8 mouse cellular contexts compared by ENCODE assay signal in the genomic region with DNA sequence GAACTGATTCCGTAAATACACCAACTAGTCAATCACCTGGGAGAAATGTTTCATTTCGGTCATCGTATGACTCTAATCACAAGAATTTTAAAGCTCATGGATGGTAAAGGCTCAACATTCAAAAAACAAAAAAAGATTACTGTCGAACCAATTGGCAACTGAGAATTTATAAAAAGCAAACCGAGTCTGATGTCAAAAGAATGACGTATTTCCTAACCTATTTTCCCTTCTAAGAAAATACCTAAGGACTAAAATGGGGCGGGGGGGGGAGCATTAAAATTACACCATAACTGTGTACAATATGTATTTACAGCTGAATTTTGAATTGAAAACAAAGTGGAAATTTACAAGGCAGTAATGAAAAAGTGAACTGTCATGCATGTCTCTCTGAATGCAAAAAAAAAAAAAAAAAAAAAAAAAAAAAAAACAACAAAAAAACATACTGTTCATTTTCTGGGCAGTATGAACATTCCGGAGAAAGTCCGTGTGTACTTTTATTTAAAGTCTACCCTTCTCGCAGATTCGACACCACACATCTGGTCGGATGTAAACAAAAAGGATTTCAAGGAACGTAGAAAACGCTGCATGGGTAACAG. TPM values are rescaled to one million over a fixed set of nuclear protein-coding genes. Genes with fewer than 3 reads are reported as not detected.
DNase-seq lines count a peak whose midpoint lies in the region; ATAC-seq and TF ChIP-seq lines count a peak whose summit lies in the region.

No protein-coding gene starts in this region.

- peak overlapping the region; percentile 97 for H3K27ac ChIP-seq in lung, postnatal 0 days (ENCODE audit: low read length)
- peak overlapping the region; percentile 93 for H3K27ac ChIP-seq in embryonic facial prominence, embryonic 12.5 days
- peak overlapping the region; percentile 97 for H3K27ac ChIP-seq in intestine, postnatal 0 days (ENCODE audit: low read depth, low read length)
- H3K27ac ChIP-seq in small intestine, adult 2 months (ENCODE audit: insufficient read depth, low read depth, low read length), result peak overlapping the region; percentile 84

- H3K4me3 ChIP-seq in lung, postnatal 0 days (ENCODE audit: low read depth, low read length), result peak overlapping the region; percentile 76
- H3K4me3 ChIP-seq in embryonic facial prominence, embryonic 12.5 days, result peak overlapping the region; percentile 70
- peak overlapping the region; percentile 89 for H3K4me3 ChIP-seq in intestine, postnatal 0 days (ENCODE audit: low read depth, low read length)
- H3K4me3 ChIP-seq in small intestine, adult 2 months (ENCODE audit: low read depth, low read length), result peak overlapping the region; percentile 71

- no peaks in the 10 kb centered on the region for H3K27me3 ChIP-seq in lung, postnatal 0 days (replicated peaks; ENCODE audit: insufficient read depth, low read length)
- H3K27me3 ChIP-seq in embryonic facial prominence, embryonic 12.5 days, result no peaks in the 10 kb centered on the region
- no peaks in the 10 kb centered on the region for H3K27me3 ChIP-seq in intestine, postnatal 0 days (replicated peaks; ENCODE audit: control insufficient read depth, insufficient read depth, low read length)
- no peaks in the 10 kb centered on the region for H3K27me3 ChIP-seq in small intestine, adult 2 months (ENCODE audit: control insufficient read depth, insufficient read depth, low read length)

- peaks cover 16% of the 10 kb centered on the region; the same call in 1 of the 2 replicates for H3K36me3 ChIP-seq in lung, postnatal 0 days (ENCODE audit: insufficient read depth, low read length)
- peaks cover 17% of the 10 kb centered on the region; the same call in 1 of the 2 replicates for H3K36me3 ChIP-seq in embryonic facial prominence, embryonic 12.5 days
- peaks cover 13% of the 10 kb centered on the region; the same call in 1 of the 2 replicates for H3K36me3 ChIP-seq in intestine, postnatal 0 days (ENCODE audit: control insufficient read depth, insufficient read depth)
- peaks cover 12% of the 10 kb centered on the region for H3K36me3 ChIP-seq in small intestine, adult 2 months (ENCODE audit: control insufficient read depth, insufficient read depth, low read length)

- H3K4me2 ChIP-seq in lung, postnatal 0 days (replicated peaks; ENCODE audit: low read depth, low read length), result peak overlapping the region; percentile 51
- H3K4me2 ChIP-seq in embryonic facial prominence, embryonic 12.5 days (replicated peaks), result peak overlapping the region; percentile 48
- peak overlapping the region; percentile 58 for H3K4me2 ChIP-seq in intestine, postnatal 0 days (replicated peaks; ENCODE audit: low read depth)

- TF ChIP-seq CTCF in lung, postnatal 0 days (IDR thresholded peaks at IDR 0.05), result no peak
- TF ChIP-seq CTCF in intestine, postnatal 0 days (IDR thresholded peaks at IDR 0.05; ENCODE audit: low read depth), result no peak
- TF ChIP-seq CTCF in small intestine, adult 2 months (IDR thresholded peaks at IDR 0.05; ENCODE audit: extremely low read depth, insufficient read length, insufficient replicate concordance, low read depth, low read length), result no peak

- peak; percentile 19 for DNase-seq in lung, postnatal 0 days (ENCODE audit: low spot score)
- DNase-seq in lung, postnatal 14 days, result no peak
- DNase-seq in cerebellum, adult 18-20 months, result no peak
- DNase-seq in urinary bladder, postnatal 10 days (ENCODE audit: low spot score), result no peak

- no peak for TF ChIP-seq EP300 in lung, postnatal 0 days (IDR thresholded peaks at IDR 0.05)

- no peak for TF ChIP-seq POLR2A in small intestine, adult 2 months (IDR thresholded peaks at IDR 0.05; ENCODE audit: low read depth, low read length)

- H3K9ac ChIP-seq in lung, postnatal 0 days (replicated peaks; ENCODE audit: low read depth), result peak overlapping the region; percentile 76
- peak overlapping the region; percentile 72 for H3K9ac ChIP-seq in embryonic facial prominence, embryonic 12.5 days
- peak overlapping the region; percentile 82 for H3K9ac ChIP-seq in intestine, postnatal 0 days (ENCODE audit: low read depth, low read length)

- H3K9me3 ChIP-seq in lung, postnatal 0 days (ENCODE audit: low read length), result no peaks in the 10 kb centered on the region
- H3K9me3 ChIP-seq in embryonic facial prominence, embryonic 12.5 days, result no peaks in the 10 kb centered on the region
- no peaks in the 10 kb centered on the region for H3K9me3 ChIP-seq in intestine, postnatal 0 days (ENCODE audit: control insufficient read depth)

- WGBS in lung, postnatal 0 days, result 20% methylated on average over 14 of the region's 14 CpGs
- 22% methylated on average over 14 of the region's 14 CpGs for WGBS in embryonic facial prominence, embryonic 12.5 days
- 21% methylated on average over 14 of the region's 14 CpGs for WGBS in intestine, postnatal 0 days
- 17% methylated on average over 14 of the region's 14 CpGs for WGBS in small intestine, adult 2 months

- no peaks in the 10 kb centered on the region for H3K4me1 ChIP-seq in lung, postnatal 0 days (ENCODE audit: insufficient read depth, low read depth, low read length)
- peaks cover 5% of the 10 kb centered on the region for H3K4me1 ChIP-seq in embryonic facial prominence, embryonic 12.5 days
- no peaks in the 10 kb centered on the region for H3K4me1 ChIP-seq in intestine, postnatal 0 days (replicated peaks; ENCODE audit: control insufficient read depth, insufficient read depth, low read length)
- no peaks in the 10 kb centered on the region for H3K4me1 ChIP-seq in small intestine, adult 2 months (ENCODE audit: control insufficient read depth, insufficient read depth, insufficient read length, low read length)

- ATAC-seq in lung, postnatal 0 days, result no peak
- no peak for ATAC-seq in embryonic facial prominence, embryonic 12.5 days (ENCODE audit: insufficient number of reproducible peaks, insufficient read depth, low FRiP score, low TSS enrichment)
- ATAC-seq in intestine, postnatal 0 days, result no peak
- ATAC-seq in megakaryocyte progenitor cell, adult 5-6 weeks (replicated peaks; ENCODE audit: poor library complexity), result no peak

RNA-seq across cellular contexts. Expression of a gene that starts 0.6 kb away (rescaled TPM):
- polyA plus RNA-seq in lung, postnatal 0 days (2015; fragmentation: Nextera tagmentation; extraction: Ambion mirVana), result 21.7 and 23.4 TPM in 2 replicates
- 36.8 and 44.2 TPM in 2 replicates for polyA plus RNA-seq in embryonic facial prominence, embryonic 12.5 days (2016; fragmentation: Nextera tagmentation; extraction: Ambion mirVana)
- 13.5 and 15.4 TPM in 2 replicates for polyA plus RNA-seq in intestine, postnatal 0 days (2015; fragmentation: Nextera tagmentation; extraction: Ambion mirVana)
- 1.2 and 3.0 TPM in 2 replicates for polyA plus RNA-seq in small intestine, adult 2 months (2012; rRNA removed)
- total RNA-seq in megakaryocyte progenitor cell, adult 5-6 weeks (2015), result 32.1 and 35.4 TPM in 2 replicates
- total RNA-seq in megakaryocyte progenitor cell, adult 5-6 weeks (2017), result 6.7 and 9.9 TPM in 2 replicates

RNA-seq across cellular contexts. Expression of a gene that starts 15.6 kb away (rescaled TPM):
- 21.6 and 23.0 TPM in 2 replicates for polyA plus RNA-seq in lung, postnatal 0 days (2015; fragmentation: Nextera tagmentation; extraction: Ambion mirVana)
- polyA plus RNA-seq in embryonic facial prominence, embryonic 12.5 days (2016; fragmentation: Nextera tagmentation; extraction: Ambion mirVana), result 8.8 and 9.5 TPM in 2 replicates
- 18.8 and 19.2 TPM in 2 replicates for polyA plus RNA-seq in intestine, postnatal 0 days (2015; fragmentation: Nextera tagmentation; extraction: Ambion mirVana)
- polyA plus RNA-seq in small intestine, adult 2 months (2012; rRNA removed), result 6.1 and 10.8 TPM in 2 replicates
- total RNA-seq in megakaryocyte progenitor cell, adult 5-6 weeks (2015), result 8.8 and 10.7 TPM in 2 replicates
- 7.8 and 9.2 TPM in 2 replicates for total RNA-seq in megakaryocyte progenitor cell, adult 5-6 weeks (2017)

RNA-seq across cellular contexts. Expression of a gene that starts 31.2 kb away (rescaled TPM):
- 64.8 and 87.0 TPM in 2 replicates for polyA plus RNA-seq in lung, postnatal 0 days (2015; fragmentation: Nextera tagmentation; extraction: Ambion mirVana)
- polyA plus RNA-seq in embryonic facial prominence, embryonic 12.5 days (2016; fragmentation: Nextera tagmentation; extraction: Ambion mirVana), result 198 and 215 TPM in 2 replicates
- 44.9 and 49.6 TPM in 2 replicates for polyA plus RNA-seq in intestine, postnatal 0 days (2015; fragmentation: Nextera tagmentation; extraction: Ambion mirVana)
- 20.7 and 29.4 TPM in 2 replicates for polyA plus RNA-seq in small intestine, adult 2 months (2012; rRNA removed)
- total RNA-seq in megakaryocyte progenitor cell, adult 5-6 weeks (2015), result 74.1 and 83.8 TPM in 2 replicates
- total RNA-seq in megakaryocyte progenitor cell, adult 5-6 weeks (2017), result 257 and 287 TPM in 2 replicates
